8 mouse cellular contexts compared by ENCODE assay signal in the genomic region with DNA sequence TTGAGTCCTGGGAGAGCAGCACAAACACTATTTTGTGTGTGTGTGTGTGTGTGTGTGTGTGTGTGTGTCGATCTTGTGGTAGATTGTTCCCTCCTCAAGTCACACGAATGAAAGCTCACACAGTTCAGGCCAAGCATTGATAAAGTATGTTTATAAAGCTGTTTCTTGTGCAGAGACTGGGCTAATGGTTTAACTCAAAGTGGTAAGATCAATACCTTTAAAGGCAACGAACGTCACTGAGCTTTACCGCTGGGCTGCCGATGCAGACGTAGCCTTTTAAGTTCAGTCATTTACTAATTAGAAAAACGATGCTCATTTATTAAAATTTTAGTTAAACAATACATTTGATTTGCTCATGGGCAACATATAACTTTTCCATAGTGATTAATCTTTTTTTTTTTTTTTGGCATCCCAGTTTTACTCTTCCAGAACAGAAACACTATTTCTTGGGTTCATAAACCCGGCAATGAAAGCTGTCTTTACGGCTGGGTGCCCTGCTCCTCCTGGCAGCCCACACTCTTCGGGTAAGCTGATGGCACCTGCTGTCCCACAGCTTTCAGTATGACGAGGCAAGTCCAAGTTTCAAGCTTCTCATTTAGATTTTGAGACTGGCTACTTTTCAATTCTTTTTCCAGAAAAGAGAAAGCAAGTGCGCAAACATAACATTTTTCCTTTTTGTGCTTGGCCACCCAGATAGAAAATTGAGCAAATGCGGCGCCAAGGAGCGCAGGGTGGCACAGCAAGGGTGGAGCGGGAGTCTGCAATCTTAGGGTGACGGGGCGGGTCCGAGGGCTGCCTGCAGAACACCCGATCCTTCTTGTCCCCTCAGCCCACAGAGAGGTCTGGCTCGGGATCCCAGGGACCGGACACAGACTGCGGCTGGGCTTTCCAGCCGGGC. TPM values are rescaled to one million over a fixed set of nuclear protein-coding genes. Genes with fewer than 3 reads are reported as not detected.
DNase-seq lines count a peak whose midpoint lies in the region; ATAC-seq and TF ChIP-seq lines count a peak whose summit lies in the region.

No protein-coding gene starts in this region.

- peak overlapping the region; percentile 66 for H3K4me2 ChIP-seq in hindbrain, embryonic 12.5 days (replicated peaks)
- H3K4me2 ChIP-seq in midbrain, embryonic 11.5 days, result peak overlapping the region; percentile 63

- DNase-seq in gastrocnemius, adult 2 months, result no peak
- no peak for DNase-seq in gastrocnemius, adult 18-20 months (ENCODE audit: low spot score)
- no peak for DNase-seq in thymus, adult 2 months
- no peak for DNase-seq in thymus, postnatal 0 days (ENCODE audit: low spot score)
- peak; percentile 90 for DNase-seq in midbrain, embryonic 11.5 days (ENCODE audit: low spot score, missing footprints)
- DNase-seq in adrenal gland, adult 8-10 months, result no peak
- DNase-seq in urinary bladder, postnatal 10 days (ENCODE audit: low spot score), result no peak

- peak overlapping the region; percentile 97 for H3K9ac ChIP-seq in hindbrain, embryonic 12.5 days
- peak overlapping the region; percentile 98 for H3K9ac ChIP-seq in midbrain, embryonic 11.5 days (ENCODE audit: low read length)

- TF ChIP-seq POLR2A in thymus, adult 2 months (IDR thresholded peaks at IDR 0.05; ENCODE audit: control insufficient read depth, extremely low read depth, insufficient read depth, low read length, poor library complexity), result no peak

- ATAC-seq in hindbrain, embryonic 12.5 days (ENCODE audit: low FRiP score), result peak; percentile 60
- peak; percentile 47 for ATAC-seq in midbrain, embryonic 11.5 days (ENCODE audit: low FRiP score)

- TF ChIP-seq CTCF in gastrocnemius, adult 2 months (IDR thresholded peaks at IDR 0.05), result no peak
- no peak for TF ChIP-seq CTCF in thymus, adult 2 months (IDR thresholded peaks at IDR 0.05; ENCODE audit: borderline replicate concordance, control insufficient read depth, extremely low read depth, insufficient read depth, low read length, poor library complexity)

- WGBS in thymus, adult 2 months, result 20% methylated on average over 25 of the region's 25 CpGs
- 11% methylated on average over 25 of the region's 25 CpGs for WGBS in hindbrain, embryonic 12.5 days
- WGBS in midbrain, embryonic 11.5 days, result 10% methylated on average over 25 of the region's 25 CpGs

- H3K4me1 ChIP-seq in thymus, adult 2 months (replicated peaks; ENCODE audit: control insufficient read depth, insufficient read depth, low read length), result no peaks in the 10 kb centered on the region
- H3K4me1 ChIP-seq in hindbrain, embryonic 12.5 days, result peaks cover 17% of the 10 kb centered on the region
- H3K4me1 ChIP-seq in midbrain, embryonic 11.5 days (ENCODE audit: control insufficient read depth, insufficient read depth, low read length), result peaks cover 15% of the 10 kb centered on the region

- intact Hi-C loops in gastrocnemius, adult 2 months (cut with DNase I), result no loop called here

- H3K9me3 ChIP-seq in hindbrain, embryonic 12.5 days (replicated peaks), result no peaks in the 10 kb centered on the region
- H3K9me3 ChIP-seq in midbrain, embryonic 11.5 days (ENCODE audit: control insufficient read depth, low read length), result no peaks in the 10 kb centered on the region

- H3K4me3 ChIP-seq in gastrocnemius, adult 2 months, result peak overlapping the region; percentile 96
- peak overlapping the region; percentile 98 for H3K4me3 ChIP-seq in thymus, adult 2 months (ENCODE audit: control insufficient read depth, insufficient read depth, low read length)
- peak overlapping the region; percentile 85 for H3K4me3 ChIP-seq in hindbrain, embryonic 12.5 days
- peak overlapping the region; percentile 90 for H3K4me3 ChIP-seq in midbrain, embryonic 11.5 days (ENCODE audit: low read depth, low read length)

- peak overlapping the region; percentile 98 for H3K27ac ChIP-seq in gastrocnemius, adult 2 months
- H3K27ac ChIP-seq in thymus, adult 2 months (ENCODE audit: control insufficient read depth, insufficient read depth, low read length), result peak overlapping the region; percentile 44; the same call in 1 of the 2 replicates
- peak overlapping the region; percentile 99 for H3K27ac ChIP-seq in hindbrain, embryonic 12.5 days
- peak overlapping the region; percentile 98 for H3K27ac ChIP-seq in midbrain, embryonic 11.5 days (ENCODE audit: low read depth, low read length)

- H3K36me3 ChIP-seq in thymus, adult 2 months (ENCODE audit: control insufficient read depth, insufficient read depth, low read length), result no peaks in the 10 kb centered on the region
- no peaks in the 10 kb centered on the region for H3K36me3 ChIP-seq in hindbrain, embryonic 12.5 days
- no peaks in the 10 kb centered on the region for H3K36me3 ChIP-seq in midbrain, embryonic 11.5 days (ENCODE audit: control insufficient read depth, insufficient read depth, low read length)

- H3K27me3 ChIP-seq in thymus, adult 2 months (ENCODE audit: control insufficient read depth, insufficient read depth, low read length), result no peaks in the 10 kb centered on the region
- H3K27me3 ChIP-seq in hindbrain, embryonic 12.5 days, result no peaks in the 10 kb centered on the region
- H3K27me3 ChIP-seq in midbrain, embryonic 11.5 days (ENCODE audit: control insufficient read depth, insufficient read depth, low read length), result no peaks in the 10 kb centered on the region

RNA-seq across cellular contexts. Expression of a gene that starts 0.6 kb away (rescaled TPM):
- 100 to 1,000 TPM; 166 to 198 TPM for total RNA-seq in gastrocnemius, adult 2 months (2021)
- 100 to 1,000 TPM; 147 to 171 TPM for total RNA-seq in gastrocnemius, adult 18-20 months (2021)
- 29.3 and 30.6 TPM in 2 replicates for polyA plus RNA-seq in thymus, adult 2 months (2012; rRNA removed)
- 105 and 107 TPM in 2 replicates for polyA plus RNA-seq in thymus, postnatal 0 days (2015; fragmentation: Nextera tagmentation; extraction: Ambion mirVana)
- 183 and 203 TPM in 2 replicates for polyA plus RNA-seq in hindbrain, embryonic 12.5 days (2016; fragmentation: Nextera tagmentation; extraction: Ambion mirVana)
- 165 and 188 TPM in 2 replicates for polyA plus RNA-seq in midbrain, embryonic 11.5 days (2014; fragmentation: Nextera tagmentation; extraction: Ambion mirVana)
- total RNA-seq in adrenal gland, adult 8-10 months (2022), result 100 to 1,000 TPM; 230 to 269 (median 241) TPM

Comparison
In these comparisons a context has a peak if more than half of its experiments do, and no peak if none do; other contexts are left out.
1. H3K27ac ChIP-seq: peak in every context shown above with its lines; median percentile 99 in hindbrain, embryonic 12.5 days; 98 in gastrocnemius, adult 2 months; 98 in midbrain, embryonic 11.5 days; 44 in thymus, adult 2 months.